Comparison of ENCODE assay signal across 17 mouse cellular contexts in genomic region chr19:42240881-42241280, GRCm38 (mm10).
DNase-seq lines count a peak whose midpoint lies in the region.
"Had no signal": no experiment of that assay in that cellular context is flagged by ENCODE, and none has a peak within 500 bp of the region (broad histone marks: within the 10 kb centered on the region; RNA-seq: fewer than 3 reads in every experiment).

No protein-coding gene starts in this region.

- peak; percentile 86 for DNase-seq in 3134 (ENCODE audit: extremely low read depth, insufficient read length, low spot score)
- DNase-seq in 3T3-L1 (ENCODE audit: low read depth, low spot score), result peak; percentile 77
- DNase-seq in NIH3T3 (ENCODE audit: low read depth), result peak; percentile 93
- DNase-seq in yolk sac, embryonic 10.5 days (ENCODE audit: low spot score), result peak; percentile 55
- DNase-seq in right cerebral cortex, adult 18-20 months, result no peak
- DNase-seq in cerebellum, postnatal 4 days (ENCODE audit: low spot score in 2 of 2), result no peak
- no peak for DNase-seq in left cerebral cortex, adult 11 months (ENCODE audit: low spot score)
- DNase-seq: adrenal gland, adult 8-10 months; adrenal gland, postnatal 14 days; adrenal gland, postnatal 36 days; cerebellum, adult 11-12 months; cerebellum, adult 2 months; cerebellum, adult 9-10 months; cerebellum, postnatal 10 days; cerebellum, postnatal 25 days; embryo, embryonic 11 days; forebrain, postnatal 0 days had no signal

Comparison
In these comparisons a context has a peak if more than half of its experiments do, and no peak if none do; other contexts are left out.
1. DNase-seq: peak in 3134 (single experiment), 3T3-L1 (single experiment), NIH3T3 (single experiment) and yolk sac, embryonic 10.5 days (single experiment); none in right cerebral cortex, adult 18-20 months (single experiment), cerebellum, postnatal 4 days (0 of 2) and left cerebral cortex, adult 11 months (single experiment).